Mouse (Mus musculus) small intestine, adult 2 months (tissue): ENCODE measurements at regions not wholly inside any gene's neighbourhood (a gene's known extent, or its start where the extent isn't known, plus 50 kb on each side); places are given as distances from the start of the nearest gene placed in this dataset.
"Not testable (repeated sequence)": the region's sequence is repeated elsewhere in the genome, so short reads cannot be mapped to it uniquely, and the experiment has no call there.

Source experiments
- H3K27ac ChIP-seq: fragments of 200-500 bp; 2 replicates; pipeline ENCODE4 v1.5.1; 2012; ENCODE audit warnings: low read depth, low read length, control low read depth, inconsistent platforms; ENCODE audit not compliant: insufficient read depth
- H3K27me3 ChIP-seq: fragments of 200-500 bp; 2 replicates; pipeline ENCODE4 v1.6.1; 2012; ENCODE audit warnings: mild to moderate bottlenecking, moderate library complexity, low read length, inconsistent platforms; ENCODE audit not compliant: control insufficient read depth, insufficient read depth
- H3K36me3 ChIP-seq: fragments of 200-500 bp; 2 replicates; pipeline ENCODE4 v1.6.1; 2012; ENCODE audit warnings: mild to moderate bottlenecking, low read length, control low read depth, inconsistent platforms; ENCODE audit not compliant: control insufficient read depth, insufficient read depth
- H3K4me1 ChIP-seq: fragments of 200-500 bp; 2 replicates; pipeline ENCODE4 v1.6.1; 2012; ENCODE audit warnings: low read length, inconsistent platforms, mixed read lengths; ENCODE audit not compliant: control insufficient read depth, insufficient read depth, insufficient read length
- H3K4me3 ChIP-seq: fragments of 200-500 bp; 2 replicates; pipeline ENCODE4 v1.5.1; 2012; ENCODE audit warnings: low read depth, mild to moderate bottlenecking, control low read depth, inconsistent platforms, low read length, moderate library complexity
- CTCF ChIP-seq: fragments of 200-500 bp; IDR thresholded peaks from 2 replicates; pipeline ENCODE4 v1.5.1; 2012; ENCODE audit warnings: low read depth, mild to moderate bottlenecking, control low read depth, inconsistent platforms, low read length, moderate library complexity, mixed read lengths; ENCODE audit not compliant: insufficient replicate concordance, insufficient read length; ENCODE audit errors: extremely low read depth
- POLR2A ChIP-seq: fragments of 200-500 bp; IDR thresholded peaks from 2 replicates; pipeline ENCODE4 v1.6.1; 2012; ENCODE audit warnings: low read depth, mild to moderate bottlenecking, control low read depth, inconsistent platforms, low read length, moderate library complexity
- WGBS: fragments of 180-500 bp; shearing (Covaris S2); methylation state at CpG from one replicate; pipeline ENCODE4 v1.1.7; 2018; 5-methylcytosine and 5-hydroxymethylcytosine counted together

DNA sequence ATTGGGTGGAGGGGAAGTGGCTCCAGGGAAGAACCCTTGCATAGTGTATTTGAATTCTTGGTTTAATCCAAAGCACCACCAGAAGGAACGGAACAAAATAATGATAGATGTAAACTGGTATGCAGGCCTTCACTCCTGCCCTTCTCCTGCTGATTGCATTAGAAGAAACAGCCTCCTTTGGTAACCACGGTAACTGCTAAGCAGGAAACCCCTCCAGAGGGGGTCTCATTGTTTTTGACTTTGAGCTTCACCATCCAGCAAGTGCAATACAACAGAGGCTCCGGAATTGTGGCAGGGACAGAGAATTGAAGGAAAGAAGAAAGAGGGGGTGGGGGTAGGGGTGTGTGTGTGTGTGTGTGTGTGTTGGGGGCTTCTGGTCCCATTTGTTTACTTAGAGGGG, 89.8 kb upstream of the Bnc1 start:
- no peak overlapping the region for H3K27ac ChIP-seq
- no peaks in the 10 kb centered on the region for H3K4me1 ChIP-seq
- WGBS = 33% methylated on average over 3 of the region's 3 CpGs
- TF ChIP-seq POLR2A = no peak
- no peak for TF ChIP-seq CTCF
- H3K36me3 ChIP-seq = no peaks in the 10 kb centered on the region
- no peaks in the 10 kb centered on the region for H3K27me3 ChIP-seq
- no peak overlapping the region for H3K4me3 ChIP-seq

DNA sequence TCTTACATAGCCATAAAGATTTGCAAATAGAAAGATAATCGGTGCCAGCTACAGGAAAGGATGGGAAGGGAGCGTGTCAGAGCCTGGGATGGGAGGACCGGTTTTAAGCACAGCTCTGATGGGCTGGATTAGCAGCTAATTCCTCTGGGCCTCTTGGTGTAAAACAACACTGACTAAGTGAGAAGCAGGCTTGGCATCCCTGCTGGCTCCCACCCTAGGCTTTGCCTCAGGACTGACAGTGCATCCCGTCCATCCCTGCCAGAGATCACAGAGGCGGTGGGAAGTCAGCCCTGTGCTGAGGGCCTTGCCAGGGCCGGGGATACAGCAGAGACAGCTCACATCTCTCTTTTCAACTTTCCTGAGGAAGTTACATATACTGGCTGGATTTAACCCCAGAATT, 90.8 kb upstream of the Sh3gl3 start:
- Histone ChIP-seq H3K4me1 (no peaks in the 10 kb centered on the region), H3K4me3 (no peak overlapping the region), H3K27me3 (no peaks in the 10 kb centered on the region), H3K36me3 (no peaks in the 10 kb centered on the region), H3K27ac (no peak overlapping the region)
- TF ChIP-seq CTCF (no peak), POLR2A (no peak)
- 27% methylated on average over 6 of the region's 6 CpGs for WGBS

DNA sequence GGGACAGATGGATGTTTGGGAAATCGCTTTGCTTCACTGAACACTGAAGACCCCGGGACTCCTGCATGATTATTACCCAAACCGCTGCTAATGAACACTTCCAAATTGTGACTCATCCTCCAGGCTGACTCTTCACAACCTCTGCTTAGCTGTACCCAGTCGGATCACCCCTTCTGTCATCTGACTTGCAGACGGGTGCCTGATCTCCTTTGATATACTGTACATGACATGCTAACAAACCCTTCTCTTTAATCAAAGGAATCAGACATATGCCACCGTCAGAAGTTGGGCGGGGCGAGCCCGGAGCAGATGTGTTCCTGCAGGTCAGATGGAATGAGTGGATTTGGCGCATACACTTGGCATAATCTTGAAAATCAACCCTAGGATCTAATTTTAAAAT, 89.2 kb upstream of the Sh3gl3 start:
- 71% methylated on average over 10 of the region's 10 CpGs for WGBS
- Histone ChIP-seq H3K27ac (no peak overlapping the region), H3K4me1 (no peaks in the 10 kb centered on the region), H3K4me3 (no peak overlapping the region), H3K36me3 (no peaks in the 10 kb centered on the region), H3K27me3 (no peaks in the 10 kb centered on the region)
- no peak for TF ChIP-seq POLR2A
- no peak for TF ChIP-seq CTCF

DNA sequence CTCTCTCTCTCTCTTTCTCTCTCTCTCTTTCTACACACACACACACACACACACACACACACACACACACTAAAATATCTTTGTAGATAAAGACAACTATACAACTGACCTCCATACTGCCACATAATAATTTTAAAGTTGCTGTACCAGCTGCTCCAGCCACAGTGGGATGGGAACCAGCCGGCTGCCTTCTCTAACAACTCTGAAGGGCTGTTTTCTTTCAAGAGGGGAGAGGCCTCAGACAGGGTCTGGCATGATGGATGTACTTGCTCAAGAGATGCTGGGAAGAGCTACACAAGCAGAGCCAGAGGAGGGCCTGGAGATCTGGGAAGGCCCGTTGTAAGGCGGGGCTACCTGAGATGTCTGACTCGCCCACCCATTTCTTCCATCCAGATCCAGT, 88.4 kb upstream of the Sh3gl3 start:
- H3K4me1 ChIP-seq = no peaks in the 10 kb centered on the region
- H3K4me3 ChIP-seq = no peak overlapping the region
- WGBS = 70% methylated on average over 4 of the region's 4 CpGs
- H3K27ac ChIP-seq = no peak overlapping the region
- TF ChIP-seq CTCF (no peak), POLR2A (no peak)
- H3K27me3 ChIP-seq = no peaks in the 10 kb centered on the region
- no peaks in the 10 kb centered on the region for H3K36me3 ChIP-seq

DNA sequence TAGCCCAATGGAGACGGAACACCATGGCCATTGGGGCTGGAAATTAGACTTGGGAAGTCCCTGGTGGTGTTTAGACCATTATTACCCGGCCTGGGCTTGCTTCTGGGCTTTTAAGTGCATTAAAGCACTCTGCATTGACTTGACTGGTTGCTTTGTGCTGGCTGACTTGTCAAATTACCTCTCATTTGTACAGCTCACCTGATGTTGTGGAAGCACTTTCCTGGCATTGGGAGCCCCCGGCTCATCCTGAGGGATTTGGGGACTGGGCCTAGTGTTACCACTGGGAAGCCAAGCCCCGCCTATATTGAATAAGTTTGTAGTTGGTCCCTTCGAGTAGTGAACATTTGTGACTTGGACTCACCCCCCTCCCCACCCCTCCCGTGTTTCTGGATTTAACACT, 75.5 kb upstream of the Sh3gl3 start:
- Histone ChIP-seq H3K4me3 (no peak overlapping the region), H3K36me3 (no peaks in the 10 kb centered on the region), H3K27me3 (no peaks in the 10 kb centered on the region), H3K4me1 (no peaks in the 10 kb centered on the region), H3K27ac (no peak overlapping the region)
- TF ChIP-seq POLR2A (no peak), CTCF (no peak)
- 74% methylated on average over 6 of the region's 6 CpGs for WGBS

DNA sequence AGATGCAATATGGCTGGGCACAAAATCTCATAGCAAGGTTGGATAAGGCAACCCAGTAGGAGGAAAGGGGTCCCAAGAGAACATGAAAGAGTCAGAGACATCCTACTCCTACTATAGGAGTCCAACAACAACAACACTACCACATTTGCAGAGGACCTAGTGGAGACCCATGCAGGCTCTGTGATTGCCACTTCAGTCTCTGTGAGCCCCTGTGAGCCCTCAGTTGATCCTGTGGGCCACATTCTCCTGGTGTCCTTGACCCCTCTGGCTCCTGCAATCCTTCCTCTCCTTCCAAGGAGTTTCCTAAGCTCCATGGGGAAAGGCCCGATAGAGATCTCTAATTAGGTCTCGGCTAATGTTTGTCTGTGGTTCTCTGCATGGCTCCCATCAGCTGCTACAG, 72.3 kb upstream of the Sh3gl3 start:
- no peak for TF ChIP-seq CTCF
- TF ChIP-seq POLR2A = no peak
- no peak overlapping the region for H3K4me3 ChIP-seq
- no peak overlapping the region for H3K27ac ChIP-seq
- 93% methylated on average over 2 of the region's 2 CpGs for WGBS
- no peaks in the 10 kb centered on the region for H3K4me1 ChIP-seq
- H3K36me3 ChIP-seq = no peaks in the 10 kb centered on the region
- no peaks in the 10 kb centered on the region for H3K27me3 ChIP-seq

DNA sequence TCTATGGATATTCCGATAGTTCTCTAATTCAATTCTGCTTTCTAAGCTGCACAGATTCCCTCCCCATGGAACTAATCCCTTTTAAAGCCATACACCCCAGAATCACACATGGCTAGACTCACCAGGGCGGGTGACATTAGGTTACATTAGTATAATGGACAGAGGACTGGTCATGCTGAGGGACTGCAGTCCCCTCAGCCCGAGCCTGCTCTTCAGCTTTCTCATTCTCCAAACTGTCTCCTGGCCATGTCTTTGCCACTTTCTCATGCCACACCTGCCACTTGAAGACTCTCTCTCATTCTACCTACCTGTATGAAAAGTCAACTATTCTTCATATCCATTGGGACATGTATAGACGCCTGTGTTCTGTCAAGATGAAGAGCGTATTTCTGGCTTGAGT, 68.0 kb upstream of the Sh3gl3 start:
- WGBS = 83% methylated on average over 5 of the region's 5 CpGs
- Histone ChIP-seq H3K4me3 (no peak overlapping the region), H3K27me3 (no peaks in the 10 kb centered on the region), H3K4me1 (no peaks in the 10 kb centered on the region), H3K27ac (no peak overlapping the region), H3K36me3 (no peaks in the 10 kb centered on the region)
- TF ChIP-seq CTCF (no peak), POLR2A (no peak)

DNA sequence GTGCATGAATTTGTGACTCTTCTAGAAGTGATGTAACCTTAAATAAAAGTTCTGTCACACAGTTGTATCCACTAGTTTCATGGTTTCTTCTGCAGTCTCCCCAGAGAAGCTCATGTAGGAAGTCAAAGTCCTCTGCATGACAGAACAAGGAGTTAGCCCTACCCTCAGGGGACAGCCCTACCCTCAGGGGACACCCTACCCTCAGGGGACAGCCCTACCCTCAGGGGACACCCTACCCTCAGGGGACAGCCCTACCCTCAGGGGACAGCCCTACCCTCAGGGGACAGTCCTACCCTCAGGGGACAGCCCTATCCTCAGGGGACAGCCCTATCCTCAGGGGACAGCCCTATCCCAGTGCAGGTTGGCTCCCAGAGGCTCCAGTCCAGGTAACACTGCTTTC, 64.5 kb upstream of the Sh3gl3 start:
- not testable (repeated sequence) for H3K27ac ChIP-seq, H3K4me3 ChIP-seq, H3K27me3 ChIP-seq, H3K36me3 ChIP-seq, H3K4me1 ChIP-seq
